8 mouse cellular contexts compared by ENCODE assay signal in the genomic region with DNA sequence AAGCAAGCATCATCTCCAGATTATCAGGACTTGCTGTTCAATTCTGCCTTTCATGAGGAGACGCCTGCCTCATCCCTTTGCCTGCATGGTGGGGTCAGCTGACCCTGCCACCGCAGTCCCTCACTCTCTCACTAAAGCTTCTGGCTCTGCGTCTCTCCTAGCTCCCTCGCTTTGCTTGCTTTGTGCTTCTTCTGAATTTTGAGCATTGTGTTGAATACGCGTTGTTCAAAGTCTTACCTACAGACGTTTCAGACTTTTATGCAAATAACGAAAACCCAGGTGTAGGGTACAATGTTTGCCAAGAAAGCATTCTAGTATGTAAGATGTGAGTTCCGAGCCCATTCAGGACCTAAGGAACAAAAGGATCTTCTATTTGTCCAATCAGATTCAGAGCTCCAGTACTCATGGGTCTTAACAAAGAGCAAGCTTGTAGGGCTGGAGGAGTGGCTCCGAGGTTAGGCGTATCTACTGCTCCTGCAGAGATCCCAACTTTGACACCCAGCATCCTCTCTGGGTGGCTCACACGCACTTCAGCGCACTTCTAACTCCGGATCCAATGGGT.
DNase-seq lines count a peak whose midpoint lies in the region; ATAC-seq and TF ChIP-seq lines count a peak whose summit lies in the region.
"Had no signal": no experiment of that assay in that cellular context is flagged by ENCODE, and none has a peak within 500 bp of the region (broad histone marks: within the 10 kb centered on the region; RNA-seq: fewer than 3 reads in every experiment).

No protein-coding gene starts in this region.

- peaks cover 3% of the 10 kb centered on the region; the same call in 1 of the 2 replicates for H3K4me1 ChIP-seq in liver, embryonic 12.5 days
- no peaks in the 10 kb centered on the region for H3K4me1 ChIP-seq in liver, postnatal 0 days (ENCODE audit: insufficient read depth)
- H3K4me1 ChIP-seq in forebrain, embryonic 11.5 days (replicated peaks; ENCODE audit: control insufficient read depth, insufficient read depth, low read length): peaks cover 12% of the 10 kb centered on the region; the same call in 1 of the 2 replicates
- peaks cover 10% of the 10 kb centered on the region for H3K4me1 ChIP-seq in limb, embryonic 11.5 days (ENCODE audit: control insufficient read depth, insufficient read depth, low read length)

- H3K9me3 ChIP-seq in liver, embryonic 12.5 days (replicated peaks): no peaks in the 10 kb centered on the region
- no peaks in the 10 kb centered on the region for H3K9me3 ChIP-seq in liver, postnatal 0 days (ENCODE audit: low read length)
- no peaks in the 10 kb centered on the region for H3K9me3 ChIP-seq in forebrain, embryonic 11.5 days (ENCODE audit: control insufficient read depth, low read length)
- no peaks in the 10 kb centered on the region for H3K9me3 ChIP-seq in limb, embryonic 11.5 days (ENCODE audit: control insufficient read depth, low read length)

- H3K4me2 ChIP-seq in liver, embryonic 12.5 days: peak overlapping the region; percentile 49; the same call in 1 of the 2 replicates
- H3K4me2 ChIP-seq in liver, postnatal 0 days (ENCODE audit: low read depth, low read length): no peak overlapping the region
- peak overlapping the region; percentile 55 for H3K4me2 ChIP-seq in forebrain, embryonic 11.5 days (ENCODE audit: low read depth, low read length, severe bottlenecking)
- H3K4me2 ChIP-seq in limb, embryonic 11.5 days (ENCODE audit: low read depth, severe bottlenecking): peak overlapping the region; percentile 45; the same call in 1 of the 2 replicates

- TF ChIP-seq CTCF in liver, postnatal 0 days (IDR thresholded peaks at IDR 0.05; ENCODE audit: low read depth): no peak

- WGBS in liver, embryonic 12.5 days (ENCODE audit: insufficient replicate concordance): 29% methylated on average over 14 of the region's 14 CpGs
- WGBS in liver, postnatal 0 days (ENCODE audit: insufficient replicate concordance): 36% methylated on average over 14 of the region's 14 CpGs
- WGBS in forebrain, embryonic 11.5 days: 3% methylated on average over 14 of the region's 14 CpGs
- 24% methylated on average over 14 of the region's 14 CpGs for WGBS in limb, embryonic 11.5 days

- ATAC-seq in liver, embryonic 12.5 days: no peak
- no peak for ATAC-seq in liver, postnatal 0 days
- ATAC-seq in forebrain, embryonic 11.5 days (replicated peaks; ENCODE audit: low FRiP score): peak; percentile 68
- ATAC-seq in limb, embryonic 11.5 days (ENCODE audit: insufficient number of reproducible peaks, low FRiP score, low TSS enrichment, low read depth): no peak
- no peak for ATAC-seq in frontal cortex, adult (ENCODE audit: low TSS enrichment)

- DNase-seq in liver, postnatal 0 days: no peak
- DNase-seq in forebrain, embryonic 11.5 days (ENCODE audit: low spot score): no peak
- DNase-seq in limb, embryonic 11.5 days (ENCODE audit: low spot score): no peak
- DNase-seq in retina, postnatal 1 day: peak; percentile 52
- no peak for DNase-seq in adrenal gland, postnatal 25 days
- DNase-seq: gastrocnemius, postnatal 14 days had no signal

- no peak overlapping the region for H3K27ac ChIP-seq in liver, embryonic 12.5 days
- H3K27ac ChIP-seq in liver, postnatal 0 days (ENCODE audit: low read depth): no peak overlapping the region
- 0 out of 2 replicates have a peak overlapping the region, but pooled peaks have one; percentile 18 for H3K27ac ChIP-seq in forebrain, embryonic 11.5 days (ENCODE audit: low read depth, low read length)
- no peak overlapping the region for H3K27ac ChIP-seq in limb, embryonic 11.5 days (replicated peaks; ENCODE audit: low read depth, low read length)

- no peak overlapping the region for H3K4me3 ChIP-seq in liver, embryonic 12.5 days
- H3K4me3 ChIP-seq in liver, postnatal 0 days (ENCODE audit: low read depth, low read length): no peak overlapping the region
- H3K4me3 ChIP-seq in forebrain, embryonic 11.5 days (ENCODE audit: low read depth, low read length): peak overlapping the region; percentile 23
- no peak overlapping the region for H3K4me3 ChIP-seq in limb, embryonic 11.5 days (ENCODE audit: low read depth, low read length)

- no peaks in the 10 kb centered on the region for H3K36me3 ChIP-seq in liver, embryonic 12.5 days
- H3K36me3 ChIP-seq in liver, postnatal 0 days (replicated peaks; ENCODE audit: insufficient read depth, low read length): no peaks in the 10 kb centered on the region
- no peaks in the 10 kb centered on the region for H3K36me3 ChIP-seq in forebrain, embryonic 11.5 days (ENCODE audit: control insufficient read depth, insufficient read depth, low read length)
- no peaks in the 10 kb centered on the region for H3K36me3 ChIP-seq in limb, embryonic 11.5 days (ENCODE audit: control insufficient read depth, insufficient read depth, low read length)

- TF ChIP-seq EP300 in liver, postnatal 0 days (IDR thresholded peaks at IDR 0.05; ENCODE audit: low read depth): no peak

- no peak overlapping the region for H3K9ac ChIP-seq in liver, embryonic 12.5 days
- no peak overlapping the region for H3K9ac ChIP-seq in liver, postnatal 0 days (replicated peaks)
- H3K9ac ChIP-seq in forebrain, embryonic 11.5 days (ENCODE audit: low read length): peak overlapping the region; percentile 53
- no peak overlapping the region for H3K9ac ChIP-seq in limb, embryonic 11.5 days (ENCODE audit: low read length)

- H3K27me3 ChIP-seq in liver, embryonic 12.5 days (replicated peaks): peaks cover 21% of the 10 kb centered on the region
- peaks cover 16% of the 10 kb centered on the region for H3K27me3 ChIP-seq in liver, postnatal 0 days (ENCODE audit: insufficient read depth, low read length)
- peaks cover 2% of the 10 kb centered on the region; the same call in 1 of the 2 replicates for H3K27me3 ChIP-seq in forebrain, embryonic 11.5 days (ENCODE audit: control insufficient read depth, insufficient read depth, low read length)
- no peaks in the 10 kb centered on the region for H3K27me3 ChIP-seq in limb, embryonic 11.5 days (ENCODE audit: control insufficient read depth, insufficient read depth, low read length)
